8 mouse cellular contexts compared by ENCODE assay signal in the genomic region with DNA sequence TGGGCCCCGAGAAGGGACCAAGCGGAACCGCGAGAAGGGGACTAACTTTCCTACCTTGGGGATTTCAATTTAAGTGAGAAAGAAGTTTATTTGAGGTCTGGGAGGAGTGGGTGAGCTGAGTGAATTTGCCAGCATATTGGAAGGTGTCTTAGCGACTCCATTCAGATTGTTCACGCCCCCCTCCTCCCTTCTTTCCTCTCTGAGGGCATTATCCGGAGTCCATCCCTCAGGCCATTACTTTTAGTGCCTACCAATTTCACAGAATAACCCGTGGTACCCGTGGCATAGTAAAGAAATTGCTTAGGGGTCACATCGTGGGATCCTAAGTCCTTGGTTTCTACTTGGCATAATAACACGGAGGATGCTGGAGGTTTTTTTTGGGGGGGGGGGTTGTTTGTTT. TPM values are rescaled to one million over a fixed set of nuclear protein-coding genes. Genes with fewer than 3 reads are reported as not detected.
DNase-seq lines count a peak whose midpoint lies in the region; ATAC-seq lines count a peak whose summit lies in the region.

No protein-coding gene starts in this region.

- H3K27me3 ChIP-seq in heart, embryonic 10.5 days (ENCODE audit: insufficient read depth, poor library complexity, severe bottlenecking), result peaks cover 34% of the 10 kb centered on the region
- no peaks in the 10 kb centered on the region for H3K27me3 ChIP-seq in forebrain, embryonic 12.5 days
- peaks cover 5% of the 10 kb centered on the region; the same call in 1 of the 2 replicates for H3K27me3 ChIP-seq in liver, embryonic 13.5 days

- peaks cover 34% of the 10 kb centered on the region for H3K4me1 ChIP-seq in heart, embryonic 10.5 days
- H3K4me1 ChIP-seq in forebrain, embryonic 12.5 days, result peaks cover 35% of the 10 kb centered on the region
- H3K4me1 ChIP-seq in liver, embryonic 13.5 days (replicated peaks), result peaks cover 59% of the 10 kb centered on the region

- H3K9ac ChIP-seq in forebrain, embryonic 12.5 days, result peak overlapping the region; percentile 92
- peak overlapping the region; percentile 86 for H3K9ac ChIP-seq in liver, embryonic 13.5 days

- ATAC-seq in CD4-positive, CD25-positive, alpha-beta regulatory T cell, adult 4 months, result peak; percentile 0
- peak; percentile 4; the same call in 1 of the 2 replicates for ATAC-seq in forebrain, embryonic 12.5 days (ENCODE audit: low FRiP score)
- no peak for ATAC-seq in liver, embryonic 13.5 days (ENCODE audit: low read depth)
- ATAC-seq in inflammation-experienced regulatory T-cells, adult 6 months, result no peak

- H3K27ac ChIP-seq in heart, embryonic 10.5 days, result peak overlapping the region; percentile 97
- peak overlapping the region; percentile 93 for H3K27ac ChIP-seq in forebrain, embryonic 12.5 days
- peak overlapping the region; percentile 84 for H3K27ac ChIP-seq in liver, embryonic 13.5 days

- no peaks in the 10 kb centered on the region for H3K9me3 ChIP-seq in heart, embryonic 10.5 days
- H3K9me3 ChIP-seq in forebrain, embryonic 12.5 days, result no peaks in the 10 kb centered on the region
- no peaks in the 10 kb centered on the region for H3K9me3 ChIP-seq in liver, embryonic 13.5 days (replicated peaks)

- WGBS in heart, embryonic 10.5 days, result 4% methylated on average over 11 of the region's 11 CpGs
- WGBS in forebrain, embryonic 12.5 days, result 3% methylated on average over 11 of the region's 11 CpGs
- 6% methylated on average over 11 of the region's 11 CpGs for WGBS in liver, embryonic 13.5 days (ENCODE audit: insufficient replicate concordance)

- no peaks in the 10 kb centered on the region for H3K36me3 ChIP-seq in heart, embryonic 10.5 days
- H3K36me3 ChIP-seq in forebrain, embryonic 12.5 days (replicated peaks), result no peaks in the 10 kb centered on the region
- H3K36me3 ChIP-seq in liver, embryonic 13.5 days, result peaks cover under 1% of the 10 kb centered on the region; the same call in 1 of the 2 replicates

- peak overlapping the region; percentile 88 for H3K4me2 ChIP-seq in forebrain, embryonic 12.5 days
- H3K4me2 ChIP-seq in liver, embryonic 13.5 days, result peak overlapping the region; percentile 99

- DNase-seq in heart, embryonic 10.5 days (ENCODE audit: low spot score), result peak; percentile 72
- DNase-seq in heart, postnatal 4 days, result no peak
- no peak for DNase-seq in liver, embryonic 13.5 days
- no peak for DNase-seq in urinary bladder, adult 2 months (ENCODE audit: low spot score)
- no peak for DNase-seq in urinary bladder, postnatal 4 days (ENCODE audit: low spot score in 2 of 2)

- H3K4me3 ChIP-seq in heart, embryonic 10.5 days, result peak overlapping the region; percentile 88
- peak overlapping the region; percentile 92 for H3K4me3 ChIP-seq in forebrain, embryonic 12.5 days (replicated peaks)
- H3K4me3 ChIP-seq in liver, embryonic 13.5 days (replicated peaks), result peak overlapping the region; percentile 95

RNA-seq across cellular contexts. Expression of gene Pdzd8, which starts 0.7 kb away (rescaled TPM):
- polyA plus RNA-seq in heart, embryonic 10.5 days (2016; fragmentation: Nextera tagmentation; extraction: Ambion mirVana), result 9.0 and 10.8 TPM in 2 replicates
- 10 to 100 TPM; 40.0 to 40.8 TPM for total RNA-seq in heart, postnatal 4 days (2021)
- polyA plus RNA-seq in CD4-positive, CD25-positive, alpha-beta regulatory T cell, adult 4 months (2017; shearing (Covaris generic)), result 10 to 100 TPM in 1 of 2 experiments, 1 to 10 TPM in 1; 6.2 to 10.1 TPM
- 15.0 and 15.9 TPM in 2 replicates for polyA plus RNA-seq in forebrain, embryonic 12.5 days (2016; fragmentation: Nextera tagmentation; extraction: Ambion mirVana)
- 3.9 and 4.4 TPM in 2 replicates for polyA plus RNA-seq in liver, embryonic 13.5 days (2015; fragmentation: Nextera tagmentation; extraction: Ambion mirVana)
- polyA plus RNA-seq in inflammation-experienced regulatory T-cells, adult 6 months (2017; shearing (Covaris generic)), result 1 to 10 TPM; 8.1 to 9.6 (median 8.4) TPM
- polyA plus RNA-seq in urinary bladder, adult 2 months (2012; rRNA removed), result 10.1 and 13.0 TPM in 2 replicates

RNA-seq across cellular contexts. Expression of gene Rps12-ps3, which starts 24.2 kb away (rescaled TPM):
- polyA plus RNA-seq in heart, embryonic 10.5 days (2016; fragmentation: Nextera tagmentation; extraction: Ambion mirVana), result 7.2 and 8.9 TPM in 2 replicates
- 100 to 1,000 TPM; 488 to 516 TPM for total RNA-seq in heart, postnatal 4 days (2021)
- polyA plus RNA-seq in CD4-positive, CD25-positive, alpha-beta regulatory T cell, adult 4 months (2017; shearing (Covaris generic)), result 100 to 1,000 TPM in 1 of 2 experiments, 10 to 100 TPM in 1; 76.5 to 637 TPM
- polyA plus RNA-seq in forebrain, embryonic 12.5 days (2016; fragmentation: Nextera tagmentation; extraction: Ambion mirVana), result 3.0 and 11.5 TPM in 2 replicates
- 14.4 and 21.8 TPM in 2 replicates for polyA plus RNA-seq in liver, embryonic 13.5 days (2015; fragmentation: Nextera tagmentation; extraction: Ambion mirVana)
- polyA plus RNA-seq in inflammation-experienced regulatory T-cells, adult 6 months (2017; shearing (Covaris generic)), result 100 to 1,000 TPM; 126 to 609 (median 598) TPM
- 413 and 509 TPM in 2 replicates for polyA plus RNA-seq in urinary bladder, adult 2 months (2012; rRNA removed)

Comparison
In these comparisons a context has a peak if more than half of its experiments do, and no peak if none do; other contexts are left out.
1. ATAC-seq: peak in CD4-positive, CD25-positive, alpha-beta regulatory T cell, adult 4 months (single experiment) and forebrain, embryonic 12.5 days (single experiment); none in liver, embryonic 13.5 days (single experiment) and inflammation-experienced regulatory T-cells, adult 6 months (single experiment).
2. Peak in every context shown above with its lines, with median percentiles within 50 percentile points of each other: H3K27ac ChIP-seq and H3K4me3 ChIP-seq.